Mouse (Mus musculus): Measurements from ENCODE around the gene Cnnm4.

Gene Cnnm4

DNA sequence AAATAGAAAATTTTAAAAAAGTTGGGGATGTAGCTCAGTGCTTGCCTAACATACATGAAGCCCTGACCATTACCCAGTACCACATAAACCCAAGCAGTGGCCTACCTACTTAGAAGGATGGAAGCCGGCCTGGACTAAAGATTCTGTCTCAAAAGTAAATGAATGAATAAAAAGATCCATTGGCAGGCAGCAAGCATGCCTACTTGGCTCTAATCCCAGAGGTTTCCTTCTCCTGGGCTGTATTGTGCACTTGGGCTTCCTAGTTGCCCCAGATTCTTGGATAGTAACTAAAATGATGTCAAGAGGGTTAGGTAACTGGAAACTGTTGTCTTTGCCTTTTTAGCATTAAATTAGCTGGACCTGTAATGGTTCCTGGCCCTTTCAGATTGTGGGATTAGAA, 41.9 kb downstream of the Cnnm4 start:
- H3K4me3 ChIP-seq (replicated peaks; ENCODE audit: low read length): peak overlapping the region; percentile 98
- H3K9me3 ChIP-seq (ENCODE audit: low read length): no peaks in the 10 kb centered on the region
- peaks cover 45% of the 10 kb centered on the region for H3K36me3 ChIP-seq (ENCODE audit: insufficient read depth, low read length)
- TF ChIP-seq CTCF (conservative IDR thresholded peaks at IDR 0.05; ENCODE audit: low read length): no peak
- no peak for TF ChIP-seq NANOG (IDR thresholded peaks at IDR 0.05; ENCODE audit: borderline replicate concordance, low read length)
- TF ChIP-seq POU5F1 (IDR thresholded peaks at IDR 0.05; ENCODE audit: borderline replicate concordance, low read length): no peak
- no peaks in the 10 kb centered on the region for H3K27me3 ChIP-seq (ENCODE audit: insufficient read depth, low read length)
- H3K4me1 ChIP-seq (replicated peaks; ENCODE audit: low read depth, low read length): peaks cover 52% of the 10 kb centered on the region

DNA sequence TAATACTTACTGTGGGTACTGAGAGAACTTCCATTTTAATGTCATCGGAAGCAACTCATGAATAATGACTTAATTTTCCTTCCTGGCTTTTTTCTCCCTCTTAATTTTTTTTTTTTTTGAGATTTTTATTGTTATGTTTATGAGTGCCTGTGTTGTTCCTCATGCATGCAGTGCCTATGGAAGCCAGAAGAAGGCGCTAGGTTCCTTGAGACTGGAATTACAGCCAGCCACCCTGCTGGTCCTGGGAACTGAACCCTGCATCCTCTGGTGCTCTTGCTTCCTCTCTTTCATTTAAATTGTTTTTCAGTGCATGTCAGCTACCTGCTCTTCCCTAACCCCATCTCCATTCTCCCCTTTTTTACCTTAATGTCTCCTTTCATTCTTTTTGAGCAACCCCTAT, 42.3 kb downstream of the Cnnm4 start:
- H3K4me1 ChIP-seq (replicated peaks; ENCODE audit: low read depth, low read length): peaks cover 56% of the 10 kb centered on the region
- TF ChIP-seq POU5F1 (IDR thresholded peaks at IDR 0.05; ENCODE audit: borderline replicate concordance, low read length) (no peak), CTCF (conservative IDR thresholded peaks at IDR 0.05; ENCODE audit: low read length) (peak; percentile 93)
- no peaks in the 10 kb centered on the region for H3K9me3 ChIP-seq (ENCODE audit: low read length)
- H3K4me3 ChIP-seq (replicated peaks; ENCODE audit: low read length): peak overlapping the region; percentile 98
- peaks cover 49% of the 10 kb centered on the region for H3K36me3 ChIP-seq (ENCODE audit: insufficient read depth, low read length)
- H3K27me3 ChIP-seq (ENCODE audit: insufficient read depth, low read length): no peaks in the 10 kb centered on the region

DNA sequence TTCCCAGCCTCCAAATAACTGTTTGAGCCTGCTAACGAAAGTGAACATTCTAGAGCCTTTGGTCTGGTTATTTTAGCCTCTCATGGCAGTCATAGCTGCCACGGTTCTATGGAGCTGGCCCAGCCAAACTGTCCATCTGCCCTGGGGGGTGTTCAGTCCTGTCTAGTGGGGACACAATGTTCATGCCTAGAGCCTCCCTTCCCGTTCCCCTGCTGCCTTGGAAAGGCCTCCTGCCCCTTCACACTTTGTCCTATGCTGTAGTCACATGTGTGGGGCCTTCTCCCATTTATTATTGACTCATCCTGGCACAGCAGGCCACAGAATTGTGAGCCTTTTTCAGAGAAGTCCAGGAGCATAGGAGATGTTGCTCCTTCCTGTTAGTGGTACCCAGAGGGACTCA, 46.8 kb downstream of the Cnnm4 start:
- Histone ChIP-seq H3K4me3 (replicated peaks; ENCODE audit: low read length) (peak overlapping the region; percentile 17; the same call in 1 of the 2 replicates), H3K36me3 (ENCODE audit: insufficient read depth, low read length) (peaks cover 93% of the 10 kb centered on the region), H3K4me1 (replicated peaks; ENCODE audit: low read depth, low read length) (peaks cover 95% of the 10 kb centered on the region), H3K27me3 (ENCODE audit: insufficient read depth, low read length) (no peaks in the 10 kb centered on the region), H3K9me3 (ENCODE audit: low read length) (no peaks in the 10 kb centered on the region)
- TF ChIP-seq NANOG (IDR thresholded peaks at IDR 0.05; ENCODE audit: borderline replicate concordance, low read length) (no peak), CTCF (conservative IDR thresholded peaks at IDR 0.05; ENCODE audit: low read length) (no peak), POU5F1 (IDR thresholded peaks at IDR 0.05; ENCODE audit: borderline replicate concordance, low read length) (no peak)

DNA sequence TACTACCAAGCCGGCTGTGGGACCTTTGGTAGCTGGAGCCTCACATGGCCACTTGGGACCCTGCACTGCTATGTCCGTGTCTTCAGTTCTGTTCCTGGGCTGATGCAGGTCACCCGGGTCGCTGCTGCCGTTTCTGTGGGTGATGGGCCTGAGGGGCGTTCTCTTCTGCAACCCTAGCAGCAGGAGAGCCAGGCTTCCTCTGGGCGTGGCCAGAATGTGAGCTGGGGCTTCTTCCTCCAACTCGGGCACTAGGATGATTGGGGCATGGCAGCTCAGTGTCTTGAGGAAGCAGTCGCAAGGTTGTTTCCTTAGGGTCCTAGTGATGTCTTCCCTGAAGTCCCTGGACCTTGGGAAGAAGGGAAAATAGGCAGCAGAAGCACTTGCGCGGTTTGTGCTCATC, 48.2 kb downstream of the Cnnm4 start:
- H3K36me3 ChIP-seq (ENCODE audit: insufficient read depth, low read length): peaks cover 98% of the 10 kb centered on the region
- H3K4me1 ChIP-seq (replicated peaks; ENCODE audit: low read depth, low read length): peaks cover 84% of the 10 kb centered on the region
- H3K4me3 ChIP-seq (replicated peaks; ENCODE audit: low read length): 0 out of 2 replicates have a peak overlapping the region, but pooled peaks have one; percentile 4
- no peaks in the 10 kb centered on the region for H3K27me3 ChIP-seq (ENCODE audit: insufficient read depth, low read length)
- H3K9me3 ChIP-seq (ENCODE audit: low read length): no peaks in the 10 kb centered on the region
- TF ChIP-seq POU5F1 (IDR thresholded peaks at IDR 0.05; ENCODE audit: borderline replicate concordance, low read length) (no peak), NANOG (IDR thresholded peaks at IDR 0.05; ENCODE audit: borderline replicate concordance, low read length) (no peak), CTCF (conservative IDR thresholded peaks at IDR 0.05; ENCODE audit: low read length) (no peak)

- H3K27me3 ChIP-seq (ENCODE audit: insufficient read depth, low read length): no peaks in the 10 kb centered on the region
- TF ChIP-seq NANOG (IDR thresholded peaks at IDR 0.05; ENCODE audit: borderline replicate concordance, low read length): no peak
- TF ChIP-seq POU5F1 (IDR thresholded peaks at IDR 0.05; ENCODE audit: borderline replicate concordance, low read length): no peak
- TF ChIP-seq CTCF (conservative IDR thresholded peaks at IDR 0.05; ENCODE audit: low read length): no peak
- no peaks in the 10 kb centered on the region for H3K9me3 ChIP-seq (ENCODE audit: low read length)
- H3K4me3 ChIP-seq (replicated peaks; ENCODE audit: low read length): no peak overlapping the region
- peaks cover 98% of the 10 kb centered on the region for H3K36me3 ChIP-seq (ENCODE audit: insufficient read depth, low read length)
- peaks cover 79% of the 10 kb centered on the region for H3K4me1 ChIP-seq (replicated peaks; ENCODE audit: low read depth, low read length)
Measured at GRCm38 (mm10) chr1:36522210-36522609, 50.8 kb downstream of the Cnnm4 start.

DNA sequence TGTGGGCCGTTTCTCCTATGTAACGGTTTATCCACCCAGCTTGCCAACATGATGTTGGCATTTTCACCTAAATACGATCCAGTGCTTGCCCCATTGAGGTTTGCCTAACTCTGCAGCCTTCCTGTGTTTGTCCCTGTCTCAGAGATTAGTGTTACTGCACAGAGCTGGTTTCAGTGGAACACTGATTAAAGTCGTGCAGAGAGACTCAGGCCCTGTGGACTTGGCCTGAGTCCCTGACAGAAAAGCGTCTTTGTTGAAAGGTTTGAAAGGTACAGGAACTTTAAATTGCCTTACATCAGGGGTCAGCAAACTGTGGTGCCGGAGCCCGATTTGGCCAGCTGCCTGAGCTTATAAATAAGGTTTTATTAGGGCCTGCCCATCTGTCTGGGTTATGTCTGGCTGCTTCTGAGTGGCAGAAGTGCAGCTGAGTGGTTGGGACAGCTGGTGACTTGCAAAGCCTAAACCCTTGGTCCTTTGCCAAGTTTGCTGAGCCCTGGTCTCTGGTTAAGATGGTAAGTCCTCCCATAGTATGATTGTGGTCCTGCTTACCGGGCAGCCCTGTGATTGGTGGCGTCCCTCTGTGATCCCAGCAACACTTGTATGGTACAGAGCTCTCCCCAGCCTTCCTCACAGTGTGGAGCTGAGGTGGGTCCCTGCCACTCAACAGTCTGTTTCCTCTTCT, 52.1 kb downstream of the Cnnm4 start:
- Histone ChIP-seq H3K9me3 (ENCODE audit: low read length) (no peaks in the 10 kb centered on the region), H3K4me3 (replicated peaks; ENCODE audit: low read length) (no peak overlapping the region), H3K36me3 (ENCODE audit: insufficient read depth, low read length) (peaks cover 86% of the 10 kb centered on the region), H3K4me1 (replicated peaks; ENCODE audit: low read depth, low read length) (peaks cover 79% of the 10 kb centered on the region), H3K27me3 (ENCODE audit: insufficient read depth, low read length) (no peaks in the 10 kb centered on the region)
- TF ChIP-seq NANOG (IDR thresholded peaks at IDR 0.05; ENCODE audit: borderline replicate concordance, low read length) (no peak), CTCF (conservative IDR thresholded peaks at IDR 0.05; ENCODE audit: low read length) (no peak), POU5F1 (IDR thresholded peaks at IDR 0.05; ENCODE audit: borderline replicate concordance, low read length) (no peak)

GRCm38 (mm10) chr1:36524058-36524457, 52.6 kb downstream of the Cnnm4 start:
- H3K9me3 ChIP-seq (ENCODE audit: low read length): no peaks in the 10 kb centered on the region

GRCm38 (mm10) chr1:36525774-36526173, 54.4 kb downstream of the Cnnm4 start:
- H3K36me3 ChIP-seq (ENCODE audit: insufficient read depth, low read length): peaks cover 72% of the 10 kb centered on the region
- TF ChIP-seq CTCF (conservative IDR thresholded peaks at IDR 0.05; ENCODE audit: low read length) (no peak), POU5F1 (IDR thresholded peaks at IDR 0.05; ENCODE audit: borderline replicate concordance, low read length) (no peak), NANOG (IDR thresholded peaks at IDR 0.05; ENCODE audit: borderline replicate concordance, low read length) (no peak)
- H3K27me3 ChIP-seq (ENCODE audit: insufficient read depth, low read length): no peaks in the 10 kb centered on the region
- no peak overlapping the region for H3K4me3 ChIP-seq (replicated peaks; ENCODE audit: low read length)
- H3K4me1 ChIP-seq (replicated peaks; ENCODE audit: low read depth, low read length): peaks cover 67% of the 10 kb centered on the region
- no peaks in the 10 kb centered on the region for H3K9me3 ChIP-seq (ENCODE audit: low read length)

More at GRCm38 (mm10) chr1:36524058-36524457, 52.6 kb downstream of the Cnnm4 start:
- H3K36me3 ChIP-seq (ENCODE audit: insufficient read depth, low read length): peaks cover 81% of the 10 kb centered on the region
- H3K4me3 ChIP-seq (replicated peaks; ENCODE audit: low read length): no peak overlapping the region
- H3K4me1 ChIP-seq (replicated peaks; ENCODE audit: low read depth, low read length): peaks cover 79% of the 10 kb centered on the region
- H3K27me3 ChIP-seq (ENCODE audit: insufficient read depth, low read length): no peaks in the 10 kb centered on the region
- TF ChIP-seq CTCF (conservative IDR thresholded peaks at IDR 0.05; ENCODE audit: low read length) (no peak), POU5F1 (IDR thresholded peaks at IDR 0.05; ENCODE audit: borderline replicate concordance, low read length) (no peak), NANOG (IDR thresholded peaks at IDR 0.05; ENCODE audit: borderline replicate concordance, low read length) (no peak)

DNA sequence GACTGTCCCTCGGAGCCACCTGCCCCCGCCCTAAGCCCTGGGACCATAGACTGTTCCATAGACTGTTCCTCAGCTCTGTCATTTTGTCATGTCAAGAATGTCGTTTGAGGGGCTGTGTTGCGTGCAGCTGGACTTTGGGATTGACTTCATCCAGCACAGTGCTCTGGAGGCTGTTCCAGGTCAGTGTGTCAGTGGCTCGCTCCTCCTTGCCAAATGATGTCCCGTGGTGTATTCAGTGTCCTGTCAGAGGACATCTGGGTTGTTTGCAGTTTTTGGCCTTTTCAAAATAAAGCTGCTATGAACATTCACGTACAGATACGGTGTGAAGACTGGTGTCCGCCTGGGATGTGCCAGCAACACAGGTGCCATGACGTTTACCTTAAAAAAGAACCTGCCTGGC, 55.5 kb downstream of the Cnnm4 start:
- H3K4me3 ChIP-seq (replicated peaks; ENCODE audit: low read length): no peak overlapping the region
- no peaks in the 10 kb centered on the region for H3K27me3 ChIP-seq (ENCODE audit: insufficient read depth, low read length)
- no peaks in the 10 kb centered on the region for H3K9me3 ChIP-seq (ENCODE audit: low read length)
- peaks cover 64% of the 10 kb centered on the region for H3K36me3 ChIP-seq (ENCODE audit: insufficient read depth, low read length)
- TF ChIP-seq CTCF (conservative IDR thresholded peaks at IDR 0.05; ENCODE audit: low read length) (no peak), POU5F1 (IDR thresholded peaks at IDR 0.05; ENCODE audit: borderline replicate concordance, low read length) (no peak), NANOG (IDR thresholded peaks at IDR 0.05; ENCODE audit: borderline replicate concordance, low read length) (no peak)
- H3K4me1 ChIP-seq (replicated peaks; ENCODE audit: low read depth, low read length): peaks cover 67% of the 10 kb centered on the region

Measured in E14TG2a.4 (cell line).